Mouse (Mus musculus): ENCODE results near the gene 1110051M20Rik.

The 1110051M20Rik gene

GRCm38 (mm10) chr2:91345644-91346043 is 98.9 kb downstream of the 1110051M20Rik start:
- no peak for DNase-seq

GRCm38 (mm10) chr2:91339591-91339990 is 104.9 kb downstream of the 1110051M20Rik start:
- no peak for DNase-seq

GRCm38 (mm10) chr2:91335128-91335527 is 109.4 kb downstream of the 1110051M20Rik start:
- peak; percentile 69 to 75 for DNase-seq

DNA sequence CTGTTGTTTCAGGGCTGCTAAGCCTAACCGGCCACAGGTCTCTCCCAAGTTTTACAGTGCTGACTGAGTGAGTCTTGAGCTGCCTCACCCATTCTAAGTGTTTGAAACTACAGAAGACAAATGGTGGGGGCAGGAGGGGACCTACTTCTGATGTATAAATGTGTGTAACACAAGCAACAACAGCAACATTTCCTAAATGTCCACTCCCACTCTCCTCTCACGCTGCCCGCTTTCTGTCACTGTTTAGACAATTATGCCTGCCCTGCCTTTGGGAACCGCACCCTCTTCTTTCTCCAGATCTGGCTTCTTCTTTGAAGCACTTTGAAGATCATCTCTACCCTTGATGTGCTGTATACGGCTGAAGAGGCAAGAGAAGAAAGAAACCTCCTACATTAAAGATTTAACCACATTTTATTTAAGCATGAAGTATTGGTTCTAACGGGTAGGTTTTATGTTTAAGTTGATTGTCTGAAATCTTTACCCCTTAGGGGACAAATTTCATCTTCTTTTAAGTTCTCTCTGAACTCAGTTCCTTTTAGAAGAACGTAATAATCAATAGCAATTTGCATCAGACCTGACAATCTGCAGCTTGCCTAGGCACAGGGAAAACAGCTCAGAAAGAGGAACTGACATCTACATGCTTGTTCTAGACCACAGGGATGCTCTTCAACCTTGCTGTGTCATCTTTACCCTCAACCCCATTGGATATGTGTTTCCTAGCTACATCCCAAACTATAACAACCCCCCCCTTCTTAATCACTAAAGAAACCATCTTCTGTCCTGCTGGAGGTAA is 113.3 kb downstream of the 1110051M20Rik start:
- DNase-seq: peak in 1 of 2 experiments; percentile 31

GRCm38 (mm10) chr2:91329996-91330738 is 114.3 kb downstream of the 1110051M20Rik start:
- peak; percentile 41 to 64 for DNase-seq

- no peak for DNase-seq
These were observed 115.8 kb downstream of the 1110051M20Rik start for GRCm38 (mm10) chr2:91328729-91329125.

GRCm38 (mm10) chr2:91327968-91328728 is 116.4 kb downstream of the 1110051M20Rik start:
- DNase-seq: no peak

DNA sequence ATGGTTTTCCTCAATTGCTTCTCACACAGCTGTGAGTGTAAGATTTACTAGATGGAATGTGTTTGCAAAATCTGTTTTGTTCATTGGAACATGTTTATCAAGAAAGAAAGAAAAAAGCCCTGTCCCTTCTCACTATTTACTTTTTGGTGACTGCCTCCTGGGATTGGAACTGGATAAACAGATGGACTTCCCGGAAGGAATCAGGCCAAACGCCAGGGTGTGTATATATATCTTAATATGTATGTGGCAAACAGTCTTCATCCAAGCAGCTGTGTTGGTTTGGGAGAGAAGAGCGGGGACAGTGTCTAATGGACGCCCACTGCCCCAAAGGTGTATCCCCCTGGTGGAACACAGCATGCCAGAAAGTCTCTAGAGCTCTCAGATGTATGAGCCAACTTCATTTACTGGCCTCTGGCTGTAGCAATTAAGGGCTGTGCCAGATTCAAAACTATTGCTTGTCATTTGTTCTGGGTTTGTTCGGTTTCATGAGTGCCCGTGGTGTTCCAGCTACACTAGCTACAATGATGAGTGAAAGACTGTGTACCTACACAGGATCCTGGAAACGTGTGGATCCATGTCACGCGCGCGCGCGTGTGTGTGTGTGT is 117.7 kb downstream of the 1110051M20Rik start:
- DNase-seq: peak; percentile 48 to 63

GRCm38 (mm10) chr2:91324761-91325421 is 119.6 kb downstream of the 1110051M20Rik start:
- peak; percentile 51 to 86 for DNase-seq

- DNase-seq: peak in 1 of 2 experiments; percentile 52
These were observed 120.2 kb downstream of the 1110051M20Rik start for GRCm38 (mm10) chr2:91324346-91324745.

DNA sequence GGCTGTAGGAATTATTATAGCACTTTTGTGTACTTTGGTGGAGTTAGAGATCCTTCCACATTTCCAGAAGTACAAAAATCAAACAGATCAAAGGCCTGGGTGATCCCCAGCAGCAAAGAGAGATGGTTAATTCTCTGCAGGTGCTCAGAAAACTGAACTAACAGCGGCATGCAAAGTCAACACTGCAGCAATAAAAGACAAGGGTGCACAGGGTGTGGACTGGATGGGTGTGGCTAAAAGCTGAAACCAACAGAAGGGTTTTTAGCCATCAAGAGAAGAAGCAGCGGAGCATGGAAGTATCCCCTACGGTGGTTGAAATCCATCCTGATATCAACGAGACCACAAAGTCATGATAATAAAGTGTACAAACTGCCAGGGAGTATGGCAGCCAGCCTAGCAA is 122.0 kb downstream of the 1110051M20Rik start:
- DNase-seq: no peak

- no peak for DNase-seq
These were observed 122.6 kb downstream of the 1110051M20Rik start for GRCm38 (mm10) chr2:91321923-91322322.

DNA sequence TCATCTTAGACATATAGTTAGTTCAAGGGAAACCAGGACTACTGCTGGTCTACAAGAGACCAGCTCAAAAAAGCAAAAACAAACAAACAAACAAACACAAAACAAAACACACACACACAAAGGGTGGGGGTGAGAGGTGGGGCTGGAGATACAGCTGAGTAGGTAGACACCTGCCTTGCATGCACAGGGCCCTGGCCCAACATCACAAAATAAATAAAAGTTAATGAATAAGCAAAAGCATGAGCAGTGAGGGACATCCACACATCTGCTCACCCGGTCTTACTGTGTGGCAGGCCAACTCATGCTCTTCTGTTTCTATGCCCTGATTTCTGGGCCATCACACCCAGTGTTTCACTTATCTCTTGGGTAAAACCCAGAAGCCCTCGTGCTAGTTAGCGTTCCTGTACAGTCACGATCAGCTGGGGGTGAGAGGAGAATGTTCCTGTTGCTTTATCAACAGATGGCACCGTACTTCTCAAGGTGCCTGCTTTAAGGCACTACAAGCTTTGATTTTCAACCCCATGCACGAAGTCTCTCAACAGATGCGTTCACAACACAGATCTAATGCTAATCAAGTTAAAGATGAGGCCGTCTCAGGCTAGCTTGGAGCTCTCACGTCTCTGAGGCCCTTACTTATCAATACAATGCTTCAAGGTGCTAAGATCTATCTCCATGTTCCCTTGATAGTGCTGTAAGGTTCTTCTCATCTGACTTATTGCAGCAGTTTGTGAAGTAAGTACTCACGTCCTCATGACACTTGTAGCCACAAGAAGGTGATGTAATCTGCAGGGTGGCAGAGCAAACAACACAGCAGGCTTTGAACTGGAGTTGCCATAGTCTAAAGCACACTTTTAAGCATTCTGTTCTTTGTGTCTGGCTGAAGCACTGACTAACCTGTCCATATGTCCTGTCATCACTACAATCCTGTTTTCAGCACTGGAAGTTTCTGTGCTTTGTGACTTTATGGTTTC is 123.7 kb downstream of the 1110051M20Rik start:
- DNase-seq: no peak

GRCm38 (mm10) chr2:91314184-91314583 is 130.3 kb downstream of the 1110051M20Rik start:
- no peak for DNase-seq

GRCm38 (mm10) chr2:91312578-91313311 is 131.8 kb downstream of the 1110051M20Rik start:
- peak in 1 of 2 experiments; percentile 56 for DNase-seq

GRCm38 (mm10) chr2:91309546-91309945 is 135.0 kb downstream of the 1110051M20Rik start:
- DNase-seq: no peak

GRCm38 (mm10) chr2:91308680-91309079 is 135.8 kb downstream of the 1110051M20Rik start:
- DNase-seq: no peak

DNA sequence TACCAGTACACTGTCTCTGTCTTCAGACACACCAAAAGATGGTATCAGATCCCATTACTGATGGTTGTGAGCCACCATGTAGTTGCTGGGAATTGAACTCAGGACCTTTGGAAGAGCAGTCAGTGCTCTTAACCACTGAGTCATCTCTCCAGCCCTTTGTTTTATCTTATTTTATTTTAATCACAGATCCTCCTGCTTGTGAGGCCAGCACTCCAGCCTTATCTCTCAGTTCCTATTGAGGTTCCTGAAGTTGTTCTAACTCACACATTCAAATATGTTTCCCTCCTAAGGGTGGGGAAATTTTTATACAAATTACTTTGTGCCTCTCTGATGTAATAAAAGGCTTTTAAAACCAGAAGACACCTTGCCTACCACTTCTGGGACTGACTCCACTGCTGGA is 137.9 kb downstream of the 1110051M20Rik start:
- no peak for DNase-seq

DNA sequence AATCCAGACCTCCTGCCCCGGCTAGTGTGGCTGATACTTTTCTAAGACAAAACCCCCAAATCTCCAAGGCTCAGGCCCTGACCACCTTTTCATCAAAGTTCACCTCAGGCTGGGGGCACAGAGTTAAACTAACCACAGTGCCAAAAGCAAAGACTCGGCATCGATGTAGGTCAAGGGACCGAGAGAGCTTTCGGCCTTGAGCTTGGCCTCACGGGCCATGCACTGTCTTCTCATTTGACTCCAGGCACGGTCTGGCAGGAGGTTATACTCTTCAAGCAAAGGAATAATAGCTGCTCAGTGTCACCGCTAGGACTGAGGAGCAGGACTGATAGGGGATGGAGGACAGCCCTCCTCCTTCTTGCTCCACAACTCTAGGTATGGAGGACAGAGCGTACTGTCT is 138.6 kb downstream of the 1110051M20Rik start:
- no peak for DNase-seq

DNA sequence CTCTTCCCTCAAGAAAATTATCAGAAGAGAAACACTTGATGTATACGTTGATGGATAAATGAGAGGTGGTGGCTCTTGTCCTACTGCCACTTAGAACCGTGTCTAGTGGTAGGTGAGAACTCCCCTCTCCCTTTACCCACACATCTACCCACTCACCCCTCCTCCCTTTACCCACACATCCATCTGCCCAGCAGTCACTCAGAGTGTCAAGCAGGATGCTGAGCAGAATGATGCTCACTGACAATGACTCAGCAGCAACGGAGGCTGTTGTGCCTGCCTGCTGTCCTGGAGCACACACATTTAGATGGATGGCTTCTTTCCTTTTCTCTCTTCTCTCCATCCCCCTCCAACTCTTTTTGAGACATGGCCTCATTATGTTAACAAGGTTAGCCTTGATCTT is 141.7 kb downstream of the 1110051M20Rik start:
- no peak for DNase-seq

Measured in lung, postnatal 4 days (tissue).